Mouse (Mus musculus) CH12.LX (cell line): ENCODE data around the gene Celf5.

ENCODE experiments used
- BHLHE40 ChIP-seq: IDR thresholded peaks from 2 replicates; pipeline ENCODE4 v1.6.1; 2011; ENCODE audit warnings: mild to moderate bottlenecking, low read depth, low read length, improper control_type of control experiment
- CHD2 ChIP-seq: IDR thresholded peaks from 2 replicates; pipeline ENCODE4 v1.6.1; 2011; ENCODE audit warnings: low read length, improper control_type of control experiment
- CTCF ChIP-seq, 2 experiments: IDR thresholded peaks in 1 of 2; conservative IDR thresholded peaks in 1 of 2; 2 replicates each; pipeline ENCODE4 v1.5.1; 2011 to 2012; ENCODE audit warnings: low read depth in 2 of 2, low read length in 2 of 2, improper control_type of control experiment in 1 of 2, inconsistent platforms in 1 of 2, mild to moderate bottlenecking in 1 of 2, moderate library complexity in 1 of 2
- MAFK ChIP-seq: IDR thresholded peaks from 2 replicates; pipeline ENCODE4 v1.6.1; 2011; ENCODE audit warnings: low read length, improper control_type of control experiment; ENCODE audit not compliant: insufficient replicate concordance
- POLR2A ChIP-seq: IDR thresholded peaks from 2 replicates; pipeline ENCODE4 v1.6.1; 2011; ENCODE audit warnings: low read depth, mild to moderate bottlenecking, improper control_type of control experiment, low read length
- SIN3A ChIP-seq: IDR thresholded peaks from 2 replicates; pipeline ENCODE4 v1.6.1; 2012; ENCODE audit warnings: low read length, improper control_type of control experiment, inconsistent platforms
- SMC3 ChIP-seq: IDR thresholded peaks from 2 replicates; pipeline ENCODE4 v1.6.1; 2011; ENCODE audit warnings: low read depth, low read length, improper control_type of control experiment
- ZMIZ1 ChIP-seq: IDR thresholded peaks from 2 replicates; pipeline ENCODE4 v1.6.1; 2012; ENCODE audit warnings: low read depth, mild to moderate bottlenecking, inconsistent platforms, low read length, improper control_type of control experiment

- TF ChIP-seq POLR2A (no peak), BHLHE40 (no peak), CTCF (conservative IDR thresholded peaks at IDR 0.05 in 1 of 2, IDR thresholded peaks at IDR 0.05 in 1 of 2; ENCODE audit: low read depth in 2 of 2, low read length in 2 of 2) (0 out of 4 replicates have a peak, but pooled peaks of 1 of the 2 experiments have one; percentile 11), MAFK (no peak), SMC3 (no peak), CHD2 (no peak), SIN3A (no peak), ZMIZ1 (no peak)
Observed at GRCm38 (mm10) chr10:81413310-81414261, 68.9 kb downstream of the Celf5 start.
